Mouse (Mus musculus) erythroblast, embryonic 14.5 days (primary cell): ENCODE results near the gene Fam25c. TPM values are rescaled to one million over a fixed set of nuclear protein-coding genes. Genes with fewer than 3 reads are reported as not detected.

Experiments used
- H3K27me3 ChIP-seq: 2 replicates; pipeline ENCODE4 v1.6.1; 2012; ENCODE audit warnings: inconsistent platforms; ENCODE audit not compliant: control insufficient read depth
- H3K36me3 ChIP-seq: 2 replicates; pipeline ENCODE4 v1.6.1; 2012; ENCODE audit warnings: mild to moderate bottlenecking, inconsistent platforms; ENCODE audit not compliant: control insufficient read depth
- H3K4me1 ChIP-seq: 2 replicates; pipeline ENCODE4 v1.6.1; 2012; ENCODE audit warnings: inconsistent platforms; ENCODE audit not compliant: control insufficient read depth
- H3K4me3 ChIP-seq: replicated peaks from 2 replicates; pipeline ENCODE3; 2012; ENCODE audit warnings: moderate library complexity, mild to moderate bottlenecking, inconsistent platforms
- H3K9me3 ChIP-seq: 2 replicates; pipeline ENCODE4 v1.6.1; 2012; ENCODE audit warnings: low read length, inconsistent platforms, mixed read lengths; ENCODE audit not compliant: control insufficient read depth
- GATA1 ChIP-seq: IDR thresholded peaks from 2 replicates; pipeline ENCODE4 v1.6.1; 2012; ENCODE audit warnings: low read length, inconsistent platforms, mixed read lengths
- TAL1 ChIP-seq: IDR thresholded peaks from 3 replicates; pipeline ENCODE4 v1.6.1; 2012; ENCODE audit warnings: low read length, inconsistent platforms, mixed read lengths
- polyA plus RNA-seq: library from polyadenylated mRNA; stranded (reverse); fragments of >175 nt; gene quantifications from 2 replicates; pipeline ENCODE4 v1.2.3, GENCODE M21; 2012

Gene Fam25c
- polyA plus RNA-seq, result not detected in 2 replicates

- no peak within 1 kb of the TSS for H3K4me3 ChIP-seq
- H3K9me3 ChIP-seq, result no peaks in the 10 kb centered on the region
- no peak for TF ChIP-seq GATA1
- no peak for TF ChIP-seq TAL1
- no peaks in the 10 kb centered on the region for H3K27me3 ChIP-seq
- 0 out of 2 replicates have a peak, but pooled peaks cover 2% of the 10 kb centered on the region for H3K4me1 ChIP-seq
- no peaks in the 10 kb centered on the region for H3K36me3 ChIP-seq
These were observed at the start of gene Fam25c for GRCm38 (mm10) chr14:34355301-34355700. Gene Fam25c (minus strand): TSS chr14:34355433.

- no peak overlapping the region for H3K4me3 ChIP-seq
- no peaks in the 10 kb centered on the region for H3K4me1 ChIP-seq
- no peaks in the 10 kb centered on the region; the same call in 1 of the 2 replicates for H3K36me3 ChIP-seq
- H3K27me3 ChIP-seq, result no peaks in the 10 kb centered on the region
- no peaks in the 10 kb centered on the region for H3K9me3 ChIP-seq
- no peak for TF ChIP-seq GATA1
- no peak for TF ChIP-seq TAL1
These were observed 48.2 kb upstream of the Fam25c start for GRCm38 (mm10) chr14:34403424-34403823.

DNA sequence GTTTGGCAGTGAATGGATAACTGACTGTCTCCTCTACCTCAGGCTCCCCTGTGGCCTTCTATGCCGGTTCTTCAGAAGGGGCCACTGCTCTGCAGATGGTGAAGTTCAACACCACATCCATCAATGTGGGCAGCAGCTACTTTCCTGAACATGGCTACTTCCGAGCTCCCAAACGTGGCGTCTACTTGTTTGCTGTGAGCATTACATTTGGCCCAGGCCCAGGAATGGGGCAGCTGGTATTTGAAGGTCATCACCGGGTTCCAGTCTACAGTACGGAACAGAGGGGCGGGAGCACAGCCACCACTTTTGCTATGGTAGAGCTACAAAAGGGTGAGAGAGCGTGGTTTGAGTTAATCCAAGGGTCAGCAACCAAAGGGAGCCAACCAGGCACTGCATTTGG is 47.6 kb upstream of the Fam25c start:
- TF ChIP-seq TAL1 (no peak), GATA1 (no peak)
- no peak overlapping the region for H3K4me3 ChIP-seq
- no peaks in the 10 kb centered on the region; the same call in 1 of the 2 replicates for H3K36me3 ChIP-seq
- H3K4me1 ChIP-seq, result no peaks in the 10 kb centered on the region
- H3K27me3 ChIP-seq, result no peaks in the 10 kb centered on the region
- H3K9me3 ChIP-seq, result no peaks in the 10 kb centered on the region

DNA sequence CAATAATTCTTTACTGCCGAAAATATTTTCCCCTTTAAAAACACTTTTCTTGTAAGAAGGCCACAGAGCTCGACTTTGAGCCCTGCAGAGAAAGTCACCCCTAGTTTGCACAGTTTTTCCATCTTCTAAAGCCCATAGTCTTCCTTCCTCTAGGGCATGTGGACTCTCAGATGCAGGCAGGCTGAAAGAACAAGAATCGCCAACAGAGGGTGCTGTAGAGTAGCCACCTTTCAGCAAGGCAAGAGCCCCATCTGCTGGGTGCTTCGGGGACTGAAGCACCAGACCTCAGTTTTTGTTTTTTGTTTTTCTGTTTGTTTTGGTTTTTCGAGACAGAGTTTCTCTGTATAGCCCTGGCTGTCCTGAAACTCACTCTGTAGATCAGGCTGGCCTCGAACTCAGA is 45.9 kb upstream of the Fam25c start:
- H3K36me3 ChIP-seq, result no peaks in the 10 kb centered on the region
- TF ChIP-seq GATA1, result no peak
- TF ChIP-seq TAL1, result no peak
- H3K4me3 ChIP-seq, result no peak overlapping the region
- H3K27me3 ChIP-seq, result no peaks in the 10 kb centered on the region
- no peaks in the 10 kb centered on the region for H3K9me3 ChIP-seq
- no peaks in the 10 kb centered on the region for H3K4me1 ChIP-seq

- Histone ChIP-seq H3K4me1 (no peaks in the 10 kb centered on the region), H3K36me3 (no peaks in the 10 kb centered on the region), H3K27me3 (no peaks in the 10 kb centered on the region), H3K4me3 (no peak overlapping the region), H3K9me3 (no peaks in the 10 kb centered on the region)
- TF ChIP-seq GATA1, result no peak
- TF ChIP-seq TAL1, result no peak
These were observed 44.8 kb upstream of the Fam25c start for GRCm38 (mm10) chr14:34400021-34400420.

- H3K4me3 ChIP-seq, result no peak overlapping the region
- no peak for TF ChIP-seq GATA1
- TF ChIP-seq TAL1, result no peak
These were observed 44.1 kb upstream of the Fam25c start for GRCm38 (mm10) chr14:34399301-34399700.

GRCm38 (mm10) chr14:34398901-34399300 is 43.7 kb upstream of the Fam25c start:
- H3K36me3 ChIP-seq, result no peaks in the 10 kb centered on the region
- TF ChIP-seq GATA1, result no peak
- no peak for TF ChIP-seq TAL1

More at GRCm38 (mm10) chr14:34399301-34399700, 44.1 kb upstream of the Fam25c start:
- Histone ChIP-seq H3K4me1 (no peaks in the 10 kb centered on the region), H3K9me3 (no peaks in the 10 kb centered on the region), H3K27me3 (no peaks in the 10 kb centered on the region), H3K36me3 (no peaks in the 10 kb centered on the region)

DNA sequence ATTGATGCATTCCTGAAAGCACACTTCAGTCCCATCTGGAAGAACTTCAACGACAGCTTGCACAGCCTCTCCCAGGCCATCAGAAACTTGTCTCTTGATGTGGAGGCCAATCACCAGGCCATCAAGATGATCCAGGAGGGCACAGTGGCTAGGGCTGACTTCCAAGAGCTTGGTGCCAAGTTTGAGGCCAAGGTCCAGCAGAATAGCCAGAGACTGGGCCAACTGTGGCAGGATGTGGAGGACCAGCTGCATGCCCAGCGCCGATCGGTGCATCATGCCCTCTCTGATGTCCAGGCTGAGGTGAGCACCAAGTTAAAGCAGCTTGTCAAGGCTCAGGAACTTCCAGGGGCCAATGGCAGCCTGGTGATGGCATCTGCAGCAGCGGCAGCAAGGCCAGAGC is 42.6 kb upstream of the Fam25c start:
- no peaks in the 10 kb centered on the region for H3K27me3 ChIP-seq
- no peaks in the 10 kb centered on the region for H3K9me3 ChIP-seq
- no peak for TF ChIP-seq GATA1
- no peak for TF ChIP-seq TAL1
- H3K4me3 ChIP-seq, result no peak overlapping the region
- H3K36me3 ChIP-seq, result no peaks in the 10 kb centered on the region
- H3K4me1 ChIP-seq, result no peaks in the 10 kb centered on the region

More at GRCm38 (mm10) chr14:34398901-34399300, 43.7 kb upstream of the Fam25c start:
- no peaks in the 10 kb centered on the region for H3K4me1 ChIP-seq
- no peak overlapping the region for H3K4me3 ChIP-seq
- H3K9me3 ChIP-seq, result no peaks in the 10 kb centered on the region
- H3K27me3 ChIP-seq, result no peaks in the 10 kb centered on the region

- Histone ChIP-seq H3K4me1 (no peaks in the 10 kb centered on the region), H3K36me3 (no peaks in the 10 kb centered on the region), H3K9me3 (no peaks in the 10 kb centered on the region), H3K4me3 (no peak overlapping the region), H3K27me3 (no peaks in the 10 kb centered on the region)
- TF ChIP-seq TAL1, result no peak
- TF ChIP-seq GATA1, result no peak
These were observed 38.1 kb upstream of the Fam25c start for GRCm38 (mm10) chr14:34393295-34393694.
